Mouse (Mus musculus): ENCODE measurements around the gene Gm13283. TPM values are rescaled to one million over a fixed set of nuclear protein-coding genes. Genes with fewer than 3 reads are reported as not detected.

The Gm13283 gene
- total RNA-seq, 2 experiments from 2014 or later, result not detected

Other genes starting within 250 kb of the Gm13283 start
- not detected for gene Ifnb1, start 237.3 kb upstream of the Gm13283 start, total RNA-seq (2021)
- not detected for gene Ifna15, start 201.9 kb upstream of the Gm13283 start, total RNA-seq (2021)
- gene Ifna14, start 188.3 kb upstream of the Gm13283 start, total RNA-seq (2021), result not detected
- not detected for gene Ifna9, start 167.7 kb upstream of the Gm13283 start, total RNA-seq (2021)
- gene Ifna12, start 156.7 kb upstream of the Gm13283 start, total RNA-seq (2021), result not detected
- not detected for gene C87499, start 125.7 kb upstream of the Gm13283 start, total RNA-seq (2021)
- gene Ifna13, start 115.7 kb upstream of the Gm13283 start, total RNA-seq (2021), result not detected
- not detected for gene Ifna16, start 83.2 kb upstream of the Gm13283 start, total RNA-seq (2021)
- gene Ifna2, start 76.2 kb upstream of the Gm13283 start, total RNA-seq (2021), result not detected
- not detected for gene Ifnab, start 68.8 kb upstream of the Gm13283 start, total RNA-seq (2021)
- gene Gm26566, start 38.3 kb upstream of the Gm13283 start, total RNA-seq (2021), result under 1 TPM; 0.50 to 0.57 TPM
- 10 to 100 TPM; 67.0 to 74.9 TPM for gene Klhl9, start 37.7 kb upstream of the Gm13283 start, total RNA-seq (2021)
- gene Gm13271, start 5.3 kb upstream of the Gm13283 start, total RNA-seq (2021), result not detected
- gene Gm13290, start 13.7 kb downstream of the Gm13283 start, total RNA-seq (2021), result not detected
- gene Gm13289, start 16.8 kb downstream of the Gm13283 start, total RNA-seq (2021), result not detected
- gene Gm13272, start 19.7 kb downstream of the Gm13283 start, total RNA-seq (2021), result not detected
- gene Ifnz, start 22.0 kb downstream of the Gm13283 start, total RNA-seq (2021), result under 1 TPM in 1 of 2 experiments, not detected in 1; 0.18 TPM
- not detected for gene Gm13276, start 25.6 kb downstream of the Gm13283 start, total RNA-seq (2021)
- gene Gm13277, start 28.5 kb downstream of the Gm13283 start, total RNA-seq (2021), result not detected
- gene Gm13278, start 31.4 kb downstream of the Gm13283 start, total RNA-seq (2021), result not detected
- gene Gm13275, start 34.4 kb downstream of the Gm13283 start, total RNA-seq (2021), result not detected
- gene Gm13279, start 37.3 kb downstream of the Gm13283 start, total RNA-seq (2021), result not detected
- under 1 TPM in 1 of 2 experiments, not detected in 1; 0.22 TPM for gene Gm13285, start 39.5 kb downstream of the Gm13283 start, total RNA-seq (2021)
- not detected for gene Gm13287, start 43.1 kb downstream of the Gm13283 start, total RNA-seq (2021)
- not detected for gene Gm13288, start 45.4 kb downstream of the Gm13283 start, total RNA-seq (2021)
- gene Ifna7, start 56.1 kb downstream of the Gm13283 start, total RNA-seq (2021), result not detected
- not detected for gene Ifna11, start 59.8 kb downstream of the Gm13283 start, total RNA-seq (2021)
- gene Ifna6, start 67.3 kb downstream of the Gm13283 start, total RNA-seq (2021), result not detected
- gene Ifna5, start 75.4 kb downstream of the Gm13283 start, total RNA-seq (2021), result not detected
- not detected for gene Ifna4, start 81.7 kb downstream of the Gm13283 start, total RNA-seq (2021)
- gene Ifna1, start 90.0 kb downstream of the Gm13283 start, total RNA-seq (2021), result not detected
- not detected for gene Ifne, start 120.1 kb downstream of the Gm13283 start, total RNA-seq (2021)

All from heart, postnatal 25 days (tissue).